Mouse (Mus musculus) kidney, postnatal 0 days (tissue): Measurements from ENCODE around the gene Polr1e. TPM values are rescaled to one million over a fixed set of nuclear protein-coding genes. Genes with fewer than 3 reads are reported as not detected.

Source experiments
- ATAC-seq: fragments of 200-750 bp; cut with Nextera tagmentation; replicated peaks from 2 replicates; pipeline ENCODE4 v1.8.0; 2017; ENCODE audit warnings: low read depth, moderate number of reproducible peaks, moderate TSS enrichment, moderate library complexity; ENCODE audit not compliant: low FRiP score
- DNase-seq: peaks from one replicate; pipeline ENCODE4 v3.0.0-alpha.2; 2016; ENCODE audit warnings: low spot score
- H3K27ac ChIP-seq: fragments of 300-500 bp; sonication (generic); 2 replicates; pipeline ENCODE4 v1.5.1; 2014; ENCODE audit warnings: mild to moderate bottlenecking
- H3K27me3 ChIP-seq: fragments of 300-500 bp; sonication (generic); 2 replicates; pipeline ENCODE4 v1.6.1; 2014; ENCODE audit warnings: low read length, mixed read lengths; ENCODE audit not compliant: insufficient read depth
- H3K36me3 ChIP-seq: fragments of 300-500 bp; sonication (generic); 2 replicates; pipeline ENCODE4 v1.6.1; 2014; ENCODE audit warnings: low read length, mixed read lengths; ENCODE audit not compliant: insufficient read depth
- H3K4me1 ChIP-seq: fragments of 300-500 bp; sonication (generic); replicated peaks from 2 replicates; pipeline ENCODE4 v1.6.1; 2014; ENCODE audit warnings: antibody characterized with exemption, low read length, mixed read lengths; ENCODE audit not compliant: insufficient read depth
- H3K4me2 ChIP-seq: fragments of 300-500 bp; sonication (generic); 2 replicates; pipeline ENCODE4 v1.6.1; 2014; ENCODE audit warnings: mild to moderate bottlenecking, low read length, moderate library complexity, mixed read lengths
- H3K4me3 ChIP-seq: fragments of 300-500 bp; sonication (generic); replicated peaks from 2 replicates; pipeline ENCODE4 v1.5.1; 2014; ENCODE audit warnings: low read depth, low read length
- H3K9ac ChIP-seq: fragments of 300-500 bp; sonication (generic); 2 replicates; pipeline ENCODE4 v1.6.1; 2014; ENCODE audit warnings: low read depth, low read length
- H3K9me3 ChIP-seq: fragments of 300-500 bp; sonication (generic); replicated peaks from 2 replicates; pipeline ENCODE4 v1.6.1; 2016; ENCODE audit warnings: low read length, inconsistent platforms, mixed read lengths
- CTCF ChIP-seq: IDR thresholded peaks from 2 replicates; pipeline ENCODE4 v1.5.1; 2016; ENCODE audit warnings: antibody characterized with exemption, low read depth, mild to moderate bottlenecking, moderate library complexity
- WGBS: fragments of 180-500 bp; shearing (Covaris S2); extraction: QIAGEN DNeasy Blood & Tissue Kit; methylation state at CpG from one replicate; pipeline ENCODE4 v1.1.7; 2014; 5-methylcytosine and 5-hydroxymethylcytosine counted together
- polyA plus RNA-seq: library from polyadenylated mRNA; unstranded; fragments of >200 nt; fragmentation: Nextera tagmentation; extraction: Ambion mirVana; gene quantifications from 2 replicates; pipeline ENCODE4 v1.2.1, GENCODE M21; 2015

The Polr1e gene
- polyA plus RNA-seq = 33.2 and 33.4 TPM in 2 replicates

- H3K4me1 ChIP-seq = peaks cover 6% of the 10 kb centered on the region
- peak; percentile 87 for ATAC-seq
- under 1% methylated on average over 29 of the region's 29 CpGs for WGBS
- no peak within 1 kb of the TSS for H3K27ac ChIP-seq
- H3K4me3 ChIP-seq = peak within 1 kb of the TSS; percentile 65
- H3K4me2 ChIP-seq = peak within 1 kb of the TSS; percentile 97
- H3K36me3 ChIP-seq = no peaks in the 10 kb centered on the region
- peak within 1 kb of the TSS; percentile 60 for H3K9ac ChIP-seq
- peak; percentile 98 for DNase-seq
- H3K9me3 ChIP-seq = no peaks in the 10 kb centered on the region
- no peaks in the 10 kb centered on the region for H3K27me3 ChIP-seq
- TF ChIP-seq CTCF = no peak
Measured at GRCm38 (mm10) chr4:45018452-45018980, at the start of gene Polr1e. Gene Polr1e (plus strand): TSS chr4:45018583.

- Histone ChIP-seq H3K36me3 (no peaks in the 10 kb centered on the region), H3K4me3 (no peak overlapping the region), H3K27ac (no peak overlapping the region), H3K4me2 (no peak overlapping the region), H3K4me1 (peaks cover 4% of the 10 kb centered on the region; the same call in 1 of the 2 replicates), H3K9ac (no peak overlapping the region), H3K27me3 (no peaks in the 10 kb centered on the region), H3K9me3 (no peaks in the 10 kb centered on the region)
- 95% methylated on average over 7 of the region's 7 CpGs for WGBS
- TF ChIP-seq CTCF = no peak
- ATAC-seq (no peak), DNase-seq (no peak)
Measured at GRCm38 (mm10) chr4:44970056-44970455, 48.3 kb upstream of the Polr1e start.

- H3K9ac ChIP-seq = no peak overlapping the region
- H3K4me2 ChIP-seq = no peak overlapping the region
- no peaks in the 10 kb centered on the region for H3K27me3 ChIP-seq
- peak; percentile 85 for TF ChIP-seq CTCF
- WGBS = 23% methylated on average over 10 of the region's 10 CpGs
- DNase-seq = peak; percentile 83
- no peak overlapping the region for H3K27ac ChIP-seq
- no peaks in the 10 kb centered on the region for H3K36me3 ChIP-seq
- H3K9me3 ChIP-seq = no peaks in the 10 kb centered on the region
- ATAC-seq = no peak
- H3K4me3 ChIP-seq = no peak overlapping the region
- H3K4me1 ChIP-seq = peaks cover 4% of the 10 kb centered on the region; the same call in 1 of the 2 replicates
Measured at GRCm38 (mm10) chr4:44970612-44971110, 47.7 kb upstream of the Polr1e start.

- Histone ChIP-seq H3K4me1 (peaks cover 4% of the 10 kb centered on the region; the same call in 1 of the 2 replicates), H3K4me2 (peak overlapping the region; percentile 47), H3K9me3 (no peaks in the 10 kb centered on the region), H3K27me3 (no peaks in the 10 kb centered on the region), H3K27ac (peak overlapping the region; percentile 25; the same call in 1 of the 2 replicates), H3K9ac (peak overlapping the region; percentile 18; the same call in 1 of the 2 replicates), H3K4me3 (0 out of 2 replicates have a peak overlapping the region, but pooled peaks have one; percentile 6), H3K36me3 (no peaks in the 10 kb centered on the region)
- WGBS = 10% methylated on average over 9 of the region's 9 CpGs
- peak; percentile 99 for TF ChIP-seq CTCF
- peak; percentile 93 for DNase-seq
- ATAC-seq = peak; percentile 54; the same call in 1 of the 2 replicates
Measured at GRCm38 (mm10) chr4:44973450-44973849, 44.9 kb upstream of the Polr1e start.

GRCm38 (mm10) chr4:44973871-44974270 is 44.5 kb upstream of the Polr1e start:
- Histone ChIP-seq H3K27ac (peak overlapping the region; percentile 25; the same call in 1 of the 2 replicates), H3K4me3 (0 out of 2 replicates have a peak overlapping the region, but pooled peaks have one; percentile 6), H3K9ac (peak overlapping the region; percentile 18; the same call in 1 of the 2 replicates), H3K4me2 (peak overlapping the region; percentile 47), H3K9me3 (no peaks in the 10 kb centered on the region), H3K27me3 (no peaks in the 10 kb centered on the region), H3K36me3 (no peaks in the 10 kb centered on the region), H3K4me1 (peaks cover 4% of the 10 kb centered on the region; the same call in 1 of the 2 replicates)
- 39% methylated on average over 14 of the region's 14 CpGs for WGBS
- ATAC-seq (peak; percentile 16; the same call in 1 of the 2 replicates), DNase-seq (no peak)
- no peak for TF ChIP-seq CTCF

DNA sequence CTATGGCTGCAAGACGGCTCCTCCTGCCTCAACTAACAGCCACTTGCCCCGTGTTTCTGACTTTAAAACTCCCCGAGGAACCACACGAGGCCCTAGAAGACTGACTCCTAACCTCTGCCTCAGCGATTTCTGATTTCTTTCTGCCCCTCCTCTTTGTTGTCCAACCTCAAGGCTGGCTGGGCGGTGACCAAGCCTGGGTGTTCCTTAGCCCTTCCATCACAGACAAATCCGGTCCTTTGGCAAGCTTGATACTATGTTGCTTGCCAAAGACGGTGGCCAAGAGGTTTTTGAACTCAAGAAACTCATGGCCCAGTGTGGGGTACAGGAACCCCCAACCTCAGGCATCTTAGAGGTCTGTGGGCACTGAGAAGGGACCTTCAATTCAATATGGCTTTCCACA is 44.1 kb upstream of the Polr1e start:
- no peak overlapping the region for H3K27ac ChIP-seq
- no peak for TF ChIP-seq CTCF
- DNase-seq = no peak

More for the DNA sequence above, 44.1 kb upstream of the Polr1e start:
- Histone ChIP-seq H3K9ac (no peak overlapping the region), H3K4me3 (no peak overlapping the region), H3K27me3 (no peaks in the 10 kb centered on the region), H3K4me1 (peaks cover 5% of the 10 kb centered on the region; the same call in 1 of the 2 replicates), H3K9me3 (no peaks in the 10 kb centered on the region), H3K4me2 (no peak overlapping the region), H3K36me3 (no peaks in the 10 kb centered on the region)
- no peak for ATAC-seq
- 70% methylated on average over 8 of the region's 8 CpGs for WGBS
